Mouse (Mus musculus): ENCODE measurements around the gene Prkn. TPM values are rescaled to one million over a fixed set of nuclear protein-coding genes. Genes with fewer than 3 reads are reported as not detected.

Gene Prkn
- polyA plus RNA-seq, 1 experiment from 2014 or later = 2.1 TPM

- Histone ChIP-seq H3K36me3 (no peaks in the 10 kb centered on the region), H3K4me2 (replicated peaks) (no peak overlapping the region), H3K9me3 (no peaks in the 10 kb centered on the region), H3K9ac (no peak overlapping the region), H3K4me3 (no peak overlapping the region), H3K27ac (no peak overlapping the region), H3K4me1 (peaks cover 14% of the 10 kb centered on the region), H3K27me3 (no peaks in the 10 kb centered on the region)
- WGBS = 45% methylated on average over 4 of the region's 4 CpGs
- peak; percentile 67 for ATAC-seq (ENCODE audit: low FRiP score, low read depth)
Measured at GRCm38 (mm10) chr17:11030936-11031335, 190.8 kb downstream of the Prkn start.

- Histone ChIP-seq H3K4me3 (no peak overlapping the region), H3K36me3 (no peaks in the 10 kb centered on the region), H3K4me2 (replicated peaks) (no peak overlapping the region), H3K27ac (no peak overlapping the region), H3K4me1 (peaks cover 14% of the 10 kb centered on the region), H3K27me3 (no peaks in the 10 kb centered on the region), H3K9ac (no peak overlapping the region), H3K9me3 (no peaks in the 10 kb centered on the region)
- WGBS = 69% methylated on average over 2 of the region's 2 CpGs
- ATAC-seq (ENCODE audit: low FRiP score, low read depth) = no peak
Measured at GRCm38 (mm10) chr17:11032366-11032765, 192.2 kb downstream of the Prkn start.

- Histone ChIP-seq H3K4me3 (no peak overlapping the region), H3K9ac (no peak overlapping the region), H3K9me3 (no peaks in the 10 kb centered on the region), H3K36me3 (no peaks in the 10 kb centered on the region), H3K27ac (no peak overlapping the region), H3K27me3 (no peaks in the 10 kb centered on the region), H3K4me1 (peaks cover 14% of the 10 kb centered on the region), H3K4me2 (replicated peaks) (no peak overlapping the region)
- no peak for ATAC-seq (ENCODE audit: low FRiP score, low read depth)
- WGBS = 67% methylated on average over 2 of the region's 2 CpGs
Measured at GRCm38 (mm10) chr17:11033594-11033993, 193.4 kb downstream of the Prkn start.

- no peaks in the 10 kb centered on the region for H3K27me3 ChIP-seq
- no peaks in the 10 kb centered on the region for H3K4me1 ChIP-seq
- no peak for ATAC-seq (ENCODE audit: low FRiP score, low read depth)
- no peaks in the 10 kb centered on the region for H3K36me3 ChIP-seq
- no peak overlapping the region for H3K4me3 ChIP-seq
- H3K4me2 ChIP-seq (replicated peaks) = no peak overlapping the region
- no peak overlapping the region for H3K9ac ChIP-seq
- no peaks in the 10 kb centered on the region for H3K9me3 ChIP-seq
- WGBS = 91% methylated on average over 1 of the region's 1 CpGs
- no peak overlapping the region for H3K27ac ChIP-seq
Measured at GRCm38 (mm10) chr17:11038272-11038671, 198.1 kb downstream of the Prkn start.

- no peaks in the 10 kb centered on the region for H3K36me3 ChIP-seq
- H3K27me3 ChIP-seq = no peaks in the 10 kb centered on the region
- H3K4me2 ChIP-seq (replicated peaks) = no peak overlapping the region
- WGBS = 88% methylated on average over 1 of the region's 1 CpGs
- no peak for ATAC-seq (ENCODE audit: low FRiP score, low read depth)
- no peaks in the 10 kb centered on the region for H3K9me3 ChIP-seq
- no peak overlapping the region for H3K4me3 ChIP-seq
- no peak overlapping the region for H3K9ac ChIP-seq
- H3K27ac ChIP-seq = no peak overlapping the region
- no peaks in the 10 kb centered on the region for H3K4me1 ChIP-seq
Measured at GRCm38 (mm10) chr17:11058986-11059385, 218.8 kb downstream of the Prkn start.

GRCm38 (mm10) chr17:11067076-11067703 is 227.0 kb downstream of the Prkn start:
- WGBS = 4% methylated on average over 16 of the region's 16 CpGs
- peaks cover 13% of the 10 kb centered on the region for H3K4me1 ChIP-seq
- no peak overlapping the region for H3K27ac ChIP-seq
- H3K27me3 ChIP-seq = 0 out of 2 replicates have a peak, but pooled peaks cover 7% of the 10 kb centered on the region
- H3K4me3 ChIP-seq = peak overlapping the region; percentile 12
- H3K9me3 ChIP-seq = no peaks in the 10 kb centered on the region
- no peaks in the 10 kb centered on the region for H3K36me3 ChIP-seq
- H3K9ac ChIP-seq = no peak overlapping the region
- peak overlapping the region; percentile 52 for H3K4me2 ChIP-seq (replicated peaks)
- no peak for ATAC-seq (ENCODE audit: low FRiP score, low read depth)

- Histone ChIP-seq H3K9me3 (no peaks in the 10 kb centered on the region), H3K4me3 (peak overlapping the region; percentile 12; the same call in 1 of the 2 replicates), H3K4me2 (replicated peaks) (peak overlapping the region; percentile 52), H3K9ac (no peak overlapping the region), H3K4me1 (peaks cover 13% of the 10 kb centered on the region), H3K36me3 (no peaks in the 10 kb centered on the region), H3K27ac (no peak overlapping the region), H3K27me3 (0 out of 2 replicates have a peak, but pooled peaks cover 7% of the 10 kb centered on the region)
- peak; percentile 77; the same call in 1 of the 2 replicates for ATAC-seq (ENCODE audit: low FRiP score, low read depth)
- 13% methylated on average over 14 of the region's 14 CpGs for WGBS
Measured at GRCm38 (mm10) chr17:11067704-11068475, 227.7 kb downstream of the Prkn start.

- Histone ChIP-seq H3K4me3 (no peak overlapping the region), H3K27me3 (0 out of 2 replicates have a peak, but pooled peaks cover 6% of the 10 kb centered on the region), H3K27ac (no peak overlapping the region), H3K36me3 (no peaks in the 10 kb centered on the region), H3K9ac (no peak overlapping the region), H3K4me1 (peaks cover 13% of the 10 kb centered on the region), H3K4me2 (replicated peaks) (no peak overlapping the region), H3K9me3 (no peaks in the 10 kb centered on the region)
- no peak for ATAC-seq (ENCODE audit: low FRiP score, low read depth)
Measured at GRCm38 (mm10) chr17:11070996-11071395, 230.8 kb downstream of the Prkn start.

- ATAC-seq (ENCODE audit: low FRiP score, low read depth) = no peak
- Histone ChIP-seq H3K27me3 (no peaks in the 10 kb centered on the region), H3K9ac (no peak overlapping the region), H3K27ac (no peak overlapping the region), H3K4me2 (replicated peaks) (no peak overlapping the region), H3K4me1 (no peaks in the 10 kb centered on the region), H3K4me3 (no peak overlapping the region), H3K36me3 (no peaks in the 10 kb centered on the region), H3K9me3 (no peaks in the 10 kb centered on the region)
- WGBS = 68% methylated on average over 6 of the region's 6 CpGs
Measured at GRCm38 (mm10) chr17:11076319-11076903, 236.2 kb downstream of the Prkn start.

GRCm38 (mm10) chr17:11086492-11086891 is 246.3 kb downstream of the Prkn start:
- Histone ChIP-seq H3K4me3 (no peak overlapping the region), H3K9ac (no peak overlapping the region), H3K27me3 (no peaks in the 10 kb centered on the region), H3K9me3 (no peaks in the 10 kb centered on the region), H3K4me1 (peaks cover 16% of the 10 kb centered on the region), H3K4me2 (replicated peaks) (no peak overlapping the region), H3K36me3 (no peaks in the 10 kb centered on the region), H3K27ac (no peak overlapping the region)
- ATAC-seq (ENCODE audit: low FRiP score, low read depth) = no peak
- 19% methylated on average over 1 of the region's 1 CpGs for WGBS

GRCm38 (mm10) chr17:11087088-11087487 is 246.9 kb downstream of the Prkn start:
- no peak overlapping the region for H3K27ac ChIP-seq
- no peak overlapping the region for H3K4me2 ChIP-seq (replicated peaks)
- H3K36me3 ChIP-seq = no peaks in the 10 kb centered on the region
- 27% methylated on average over 5 of the region's 5 CpGs for WGBS
- peaks cover 16% of the 10 kb centered on the region for H3K4me1 ChIP-seq
- H3K9me3 ChIP-seq = no peaks in the 10 kb centered on the region
- H3K27me3 ChIP-seq = no peaks in the 10 kb centered on the region
- H3K9ac ChIP-seq = no peak overlapping the region
- no peak overlapping the region for H3K4me3 ChIP-seq
- no peak for ATAC-seq (ENCODE audit: low FRiP score, low read depth)

GRCm38 (mm10) chr17:11087823-11088222 is 247.6 kb downstream of the Prkn start:
- ATAC-seq (ENCODE audit: low FRiP score, low read depth) = peak; percentile 24; the same call in 1 of the 2 replicates
- no peak overlapping the region for H3K4me3 ChIP-seq
- H3K27ac ChIP-seq = no peak overlapping the region
- no peaks in the 10 kb centered on the region for H3K27me3 ChIP-seq
- 23% methylated on average over 8 of the region's 8 CpGs for WGBS
- 0 out of 2 replicates have a peak overlapping the region, but pooled peaks have one; percentile 9 for H3K4me2 ChIP-seq (replicated peaks)
- H3K4me1 ChIP-seq = peaks cover 20% of the 10 kb centered on the region
- no peak overlapping the region for H3K9ac ChIP-seq
- H3K36me3 ChIP-seq = no peaks in the 10 kb centered on the region
- no peaks in the 10 kb centered on the region for H3K9me3 ChIP-seq
